Mouse (Mus musculus) left cerebral cortex, adult 2 months (tissue): ENCODE data around the gene Stra6. TPM values are rescaled to one million over a fixed set of nuclear protein-coding genes. Genes with fewer than 3 reads are reported as not detected.
A peak's percentile ranks its signal among the peaks of the same experiment; 100 is the strongest.

ENCODE experiments used
- DNase-seq, 2 experiments: peaks; one replicate each; pipeline ENCODE4 v3.0.0; 2021 to 2022; ENCODE audit warnings: low spot score in 2 of 2, mixed read lengths in 1 of 2; ENCODE audit errors: extremely low spot score in 1 of 2
- H3K27ac ChIP-seq: fragments of 200-600 bp; 2 replicates; pipeline ENCODE4 v1.8.1; 2022
- H3K4me3 ChIP-seq: fragments of 200-600 bp; 2 replicates; pipeline ENCODE4 v1.8.1; 2022
- CTCF ChIP-seq: fragments of 200-600 bp; IDR thresholded peaks from 2 replicates; pipeline ENCODE4 v1.8.1; 2022; ENCODE audit warnings: antibody characterized with exemption, mild to moderate bottlenecking, moderate library complexity
- intact Hi-C: fragments of 180-260 bp; cut with DNase I; formaldehyde crosslinking; loops from one replicate; pipeline ENCODE4 v1.15.1; 2025
- total RNA-seq, 2 experiments: library from RNA; stranded (reverse); gene quantifications; 2 replicates each; pipeline ENCODE4 v1.2.3; 2021

Stra6 gene
- total RNA-seq, 2 experiments from 2014 or later = 8.0 to 8.5 TPM

- intact Hi-C loops = no loop called here
- Histone ChIP-seq H3K4me3 (no peak overlapping the region), H3K27ac (no peak overlapping the region)
- DNase-seq = no peak
- no peak for TF ChIP-seq CTCF
These were observed 79.8 kb downstream of the Stra6 start for GRCm38 (mm10) chr9:58143419-58143818.

DNA sequence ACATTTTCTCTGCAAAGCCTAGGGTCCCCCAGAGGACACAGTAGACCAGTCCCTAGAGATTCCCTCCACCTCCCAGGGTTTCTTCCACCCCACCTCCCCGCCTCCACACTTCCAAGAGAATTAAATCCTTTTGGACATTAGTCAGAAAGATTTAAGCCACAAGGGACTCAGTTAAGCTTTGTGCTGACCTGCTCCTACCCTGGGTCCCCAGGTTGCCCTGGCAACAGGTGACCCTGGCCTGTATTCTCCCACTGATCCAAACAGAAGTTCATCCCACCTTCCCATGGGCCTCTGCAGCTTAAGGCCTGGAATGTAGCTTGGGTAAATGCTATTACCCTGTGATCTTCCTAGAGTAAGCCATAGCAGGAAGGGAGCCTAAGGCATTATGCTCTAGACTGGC, 81.1 kb downstream of the Stra6 start:
- Histone ChIP-seq H3K4me3 (no peak overlapping the region), H3K27ac (no peak overlapping the region)
- no peak for TF ChIP-seq CTCF
- intact Hi-C loops = no loop called here
- no peak for DNase-seq

DNA sequence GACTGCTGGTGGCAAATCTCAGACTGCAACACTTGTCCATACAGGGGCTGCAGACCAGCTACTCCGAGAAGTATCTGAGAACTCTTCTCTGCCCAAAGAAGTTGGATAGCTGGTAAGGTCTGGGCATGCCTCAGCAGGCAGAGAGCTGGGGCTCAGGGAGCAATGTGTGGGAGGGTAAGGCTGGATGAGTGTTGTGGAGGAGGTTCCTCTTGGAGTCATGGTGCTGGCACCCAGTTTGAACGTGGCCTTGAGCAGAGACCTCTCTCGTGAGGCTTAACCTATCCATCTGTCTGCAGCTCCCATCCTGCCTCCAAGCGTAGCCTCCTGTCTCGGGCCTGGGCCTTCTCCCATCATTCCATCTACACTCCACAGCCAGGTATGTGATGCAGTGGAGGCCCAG, 81.8 kb downstream of the Stra6 start:
- no peak for DNase-seq

DNA sequence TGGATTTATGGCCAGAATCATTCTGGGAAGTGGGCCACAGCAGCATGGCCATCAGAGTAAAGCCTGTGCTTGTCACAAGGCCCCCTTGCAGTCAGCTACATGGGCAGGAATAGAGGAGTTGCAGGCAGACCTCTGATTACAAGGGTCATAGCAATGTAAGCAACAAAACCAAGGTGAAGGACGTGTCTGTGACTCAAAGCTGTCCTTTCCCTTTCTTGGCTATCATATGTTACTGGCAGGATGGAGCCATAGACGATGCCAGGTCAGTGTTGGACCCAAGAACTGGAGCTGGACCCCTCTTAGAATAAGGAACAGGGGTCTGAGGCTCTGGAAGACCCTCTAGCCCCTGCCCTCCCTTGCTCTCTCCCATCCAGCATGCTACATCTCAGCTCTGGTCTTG, 85.2 kb downstream of the Stra6 start:
- Histone ChIP-seq H3K27ac (no peak overlapping the region), H3K4me3 (no peak overlapping the region)
- TF ChIP-seq CTCF = no peak
- intact Hi-C loops = no loop called here
- DNase-seq = no peak

More for the DNA sequence above, 81.8 kb downstream of the Stra6 start:
- no peak for TF ChIP-seq CTCF
- Histone ChIP-seq H3K4me3 (no peak overlapping the region), H3K27ac (no peak overlapping the region)
- intact Hi-C loops = no loop called here

- TF ChIP-seq CTCF = peak; percentile 31
- H3K4me3 ChIP-seq = no peak overlapping the region
- intact Hi-C loops = no loop called here
These were observed 87.3 kb downstream of the Stra6 start for GRCm38 (mm10) chr9:58150733-58151361.

DNA sequence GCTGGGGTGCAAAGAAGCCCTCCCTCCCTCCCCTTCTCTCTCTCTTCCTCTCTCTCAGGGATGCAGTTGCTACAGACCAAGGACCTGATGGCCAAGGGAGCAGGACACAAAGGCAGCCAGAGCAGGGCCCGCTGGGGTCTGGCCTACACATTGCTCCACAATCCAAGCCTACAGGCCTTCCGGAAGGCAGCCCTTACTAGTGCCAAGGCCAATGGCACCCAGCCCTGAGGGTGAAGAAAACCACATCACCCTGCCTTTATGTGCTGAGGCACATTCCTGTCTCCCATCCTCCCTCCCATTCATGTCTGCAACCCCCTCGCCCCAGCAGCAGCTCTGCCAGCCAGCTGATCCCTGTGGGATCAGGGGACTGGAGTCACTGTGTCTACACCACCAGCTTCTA, 89.5 kb downstream of the Stra6 start:
- intact Hi-C loops = no loop called here
- Histone ChIP-seq H3K4me3 (no peak overlapping the region), H3K27ac (no peak overlapping the region)
- TF ChIP-seq CTCF = no peak
- DNase-seq = no peak

More at GRCm38 (mm10) chr9:58150733-58151361, 87.3 kb downstream of the Stra6 start:
- DNase-seq = no peak
- H3K27ac ChIP-seq = no peak overlapping the region

GRCm38 (mm10) chr9:58155366-58155765, 91.8 kb downstream of the Stra6 start:
- Histone ChIP-seq H3K4me3 (no peak overlapping the region), H3K27ac (no peak overlapping the region)
- intact Hi-C loops = no loop called here
- no peak for TF ChIP-seq CTCF
- DNase-seq = no peak

- no peak overlapping the region for H3K4me3 ChIP-seq
- H3K27ac ChIP-seq = no peak overlapping the region
- no peak for DNase-seq
- no peak for TF ChIP-seq CTCF
- intact Hi-C loops = no loop called here
These were observed 93.4 kb downstream of the Stra6 start for GRCm38 (mm10) chr9:58156819-58157560.

- TF ChIP-seq CTCF = no peak
- no peak for DNase-seq
- Histone ChIP-seq H3K27ac (peak overlapping the region; percentile 4; the same call in 1 of the 2 replicates), H3K4me3 (no peak overlapping the region)
- intact Hi-C loops = no loop called here
These were observed 94.2 kb downstream of the Stra6 start for GRCm38 (mm10) chr9:58157838-58158237.

DNA sequence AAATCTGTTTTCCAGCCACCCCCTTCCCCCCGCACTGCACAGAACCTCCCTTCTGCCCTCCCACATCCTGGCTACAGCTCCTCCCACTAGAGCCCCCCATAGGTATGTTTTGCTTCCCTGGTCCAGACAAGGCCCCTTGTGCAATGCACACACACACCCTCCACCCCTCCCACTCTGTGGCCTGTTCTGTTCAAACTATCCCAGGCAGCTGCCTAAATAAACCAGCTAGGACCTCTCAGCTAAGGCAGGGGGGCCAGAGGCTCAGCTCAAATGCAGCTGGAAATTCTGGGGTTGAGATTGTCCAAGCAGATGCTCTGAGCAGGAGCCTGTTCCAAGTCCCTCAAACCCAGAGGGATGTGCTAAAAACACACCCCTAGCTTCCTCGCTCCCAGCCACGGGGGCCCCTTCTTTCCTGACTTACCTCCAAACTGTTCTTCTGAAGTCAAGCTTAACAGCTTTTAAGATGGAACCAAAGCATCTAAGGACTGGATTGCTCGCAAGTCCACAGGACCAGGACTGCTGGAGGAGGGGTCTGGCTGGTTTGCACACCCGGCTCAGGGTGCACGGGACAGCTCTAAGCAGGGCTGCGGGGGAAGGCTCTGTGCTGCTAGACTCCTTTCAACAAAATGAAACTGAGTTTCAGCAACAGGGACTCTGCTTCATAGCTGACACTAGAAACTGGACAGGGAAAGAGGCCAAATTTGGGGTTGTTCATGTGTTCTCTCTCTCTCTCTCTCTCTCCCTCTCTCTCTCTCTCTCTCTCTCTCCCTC, 95.1 kb downstream of the Stra6 start:
- H3K4me3 ChIP-seq = no peak overlapping the region
- intact Hi-C loops = no loop called here

DNA sequence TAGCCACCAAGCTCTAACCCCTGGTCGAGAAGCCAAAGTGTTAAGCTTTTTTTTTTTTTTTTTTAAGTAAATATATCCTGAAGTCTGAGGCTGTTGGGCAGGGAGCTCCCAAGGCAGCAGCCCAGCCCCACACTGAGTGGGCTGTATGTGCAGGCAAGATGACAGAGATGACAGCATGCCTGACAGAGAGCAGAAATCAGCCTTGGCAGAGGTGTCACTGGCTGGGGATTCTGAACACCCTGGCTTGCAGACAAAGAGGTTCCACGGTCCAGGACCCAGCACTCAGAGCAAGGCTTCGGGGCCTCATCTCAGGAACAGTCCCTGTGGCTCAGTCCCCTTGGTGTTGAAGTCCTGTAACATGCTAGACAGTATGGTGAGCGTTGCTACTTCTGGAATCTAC, 96.3 kb downstream of the Stra6 start:
- Histone ChIP-seq H3K27ac (peak overlapping the region; percentile 47; the same call in 1 of the 2 replicates), H3K4me3 (no peak overlapping the region)
- DNase-seq = peak in 1 of 2 experiments; percentile 29
- intact Hi-C loops = no loop called here
- no peak for TF ChIP-seq CTCF

More for the DNA sequence above, 95.1 kb downstream of the Stra6 start:
- peak overlapping the region; percentile 55; the same call in 1 of the 2 replicates for H3K27ac ChIP-seq
- no peak for DNase-seq
- no peak for TF ChIP-seq CTCF

DNA sequence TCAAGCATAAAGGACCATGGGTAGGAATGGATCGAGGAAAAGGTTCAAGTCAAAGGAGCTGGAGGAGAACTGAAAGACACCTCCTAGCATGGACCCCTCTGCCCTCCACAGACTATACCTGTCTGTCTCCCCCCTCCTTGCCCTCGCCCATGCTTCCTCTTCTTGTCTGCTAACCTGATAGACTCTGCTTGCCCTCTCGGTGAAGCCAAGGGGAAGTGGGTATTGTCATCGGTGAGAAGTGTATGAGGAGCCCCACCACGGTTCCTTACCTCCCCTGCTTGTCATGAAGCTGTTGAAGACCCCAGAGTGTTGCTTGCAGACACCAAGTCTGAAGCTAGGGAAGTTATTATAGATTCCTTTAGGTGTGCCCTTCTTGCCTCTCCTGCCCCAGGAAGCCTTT, 96.7 kb downstream of the Stra6 start:
- DNase-seq = no peak
- intact Hi-C loops = no loop called here
- H3K4me3 ChIP-seq = no peak overlapping the region
- TF ChIP-seq CTCF = no peak
- H3K27ac ChIP-seq = peak overlapping the region; percentile 47; the same call in 1 of the 2 replicates
